Mouse (Mus musculus): ENCODE measurements around the gene Ift57. TPM values are rescaled to one million over a fixed set of nuclear protein-coding genes. Genes with fewer than 3 reads are reported as not detected.

Ift57 gene
- total RNA-seq, 2 experiments from 2014 or later = 57.1 to 61.2 TPM

- intact Hi-C loops (cut with DNase I) = no loop called here
- no peak for DNase-seq (ENCODE audit: low spot score in 2 of 2)
These were observed 114.0 kb downstream of the Ift57 start for GRCm38 (mm10) chr16:49812821-49813616.

GRCm38 (mm10) chr16:49814419-49814818 lies 115.4 kb downstream of the Ift57 start:
- DNase-seq (ENCODE audit: low spot score in 2 of 2) = no peak
- intact Hi-C loops (cut with DNase I) = no loop called here

Other genes with a start within 250 kb of the Ift57 start
- gene Cd47, start 101.3 kb downstream of the Ift57 start, total RNA-seq (2021) = 100 to 1,000 TPM; 281 to 288 TPM

All from left cerebral cortex, postnatal 14 days (tissue).